Comparison of ENCODE assay signal across 8 mouse cellular contexts in genomic region chr12:85599478-85600152, GRCm38 (mm10). TPM values are rescaled to one million over a fixed set of nuclear protein-coding genes. Genes with fewer than 3 reads are reported as not detected.
DNase-seq lines count a peak whose midpoint lies in the region; ATAC-seq and TF ChIP-seq lines count a peak whose summit lies in the region.

No protein-coding gene starts in this region.

- H3K36me3 ChIP-seq in forebrain, embryonic 10.5 days (replicated peaks) = no peaks in the 10 kb centered on the region
- no peaks in the 10 kb centered on the region for H3K36me3 ChIP-seq in hindbrain, embryonic 10.5 days
- H3K36me3 ChIP-seq in liver, embryonic 13.5 days = no peaks in the 10 kb centered on the region
- no peaks in the 10 kb centered on the region for H3K36me3 ChIP-seq in neural tube, embryonic 11.5 days (ENCODE audit: control insufficient read depth, insufficient read depth, low read length)

- peaks cover 60% of the 10 kb centered on the region for H3K27me3 ChIP-seq in forebrain, embryonic 10.5 days (ENCODE audit: poor library complexity, severe bottlenecking)
- H3K27me3 ChIP-seq in hindbrain, embryonic 10.5 days (ENCODE audit: insufficient read depth, poor library complexity, severe bottlenecking) = peaks cover 52% of the 10 kb centered on the region
- peaks cover 82% of the 10 kb centered on the region for H3K27me3 ChIP-seq in liver, embryonic 13.5 days
- no peaks in the 10 kb centered on the region for H3K27me3 ChIP-seq in neural tube, embryonic 11.5 days (ENCODE audit: control insufficient read depth, insufficient read depth, low read length)

- WGBS in forebrain, embryonic 10.5 days = under 1% methylated on average over 45 of the region's 49 CpGs
- under 1% methylated on average over 49 of the region's 49 CpGs for WGBS in hindbrain, embryonic 10.5 days
- 2% methylated on average over 43 of the region's 49 CpGs for WGBS in liver, embryonic 13.5 days (ENCODE audit: insufficient replicate concordance)
- WGBS in neural tube, embryonic 11.5 days = under 1% methylated on average over 39 of the region's 49 CpGs

- H3K9me3 ChIP-seq in forebrain, embryonic 10.5 days = no peaks in the 10 kb centered on the region
- no peaks in the 10 kb centered on the region for H3K9me3 ChIP-seq in hindbrain, embryonic 10.5 days
- H3K9me3 ChIP-seq in liver, embryonic 13.5 days (replicated peaks) = no peaks in the 10 kb centered on the region
- H3K9me3 ChIP-seq in neural tube, embryonic 11.5 days (ENCODE audit: control insufficient read depth, low read length) = no peaks in the 10 kb centered on the region

- TF ChIP-seq CTCF in layer of hippocampus, adult 2 months (conservative IDR thresholded peaks at IDR 0.05) = no peak

- peak overlapping the region; percentile 99 for H3K27ac ChIP-seq in layer of hippocampus, adult 2 months
- H3K27ac ChIP-seq in forebrain, embryonic 10.5 days = peak overlapping the region; percentile 86
- peak overlapping the region; percentile 91 for H3K27ac ChIP-seq in hindbrain, embryonic 10.5 days
- H3K27ac ChIP-seq in liver, embryonic 13.5 days = 0 out of 2 replicates have a peak overlapping the region, but pooled peaks have one; percentile 34
- H3K27ac ChIP-seq in neural tube, embryonic 11.5 days (ENCODE audit: low read depth, low read length) = peak overlapping the region; percentile 87

- peak overlapping the region; percentile 65 for H3K9ac ChIP-seq in liver, embryonic 13.5 days
- H3K9ac ChIP-seq in neural tube, embryonic 11.5 days (ENCODE audit: low read length) = peak overlapping the region; percentile 91

- H3K4me1 ChIP-seq in forebrain, embryonic 10.5 days = peaks cover 26% of the 10 kb centered on the region
- H3K4me1 ChIP-seq in hindbrain, embryonic 10.5 days (replicated peaks) = peaks cover 48% of the 10 kb centered on the region
- peaks cover 33% of the 10 kb centered on the region for H3K4me1 ChIP-seq in liver, embryonic 13.5 days (replicated peaks)
- H3K4me1 ChIP-seq in neural tube, embryonic 11.5 days (ENCODE audit: control insufficient read depth, insufficient read depth, low read length) = peaks cover 13% of the 10 kb centered on the region

- peak in 1 of 2 experiments; percentile 54 for DNase-seq in layer of hippocampus, adult 2 months (ENCODE audit: low spot score in 2 of 2)
- DNase-seq in layer of hippocampus, adult 9-11 months = no peak
- peak; percentile 19 to 26 for DNase-seq in adrenal gland, postnatal 4 days (ENCODE audit: low spot score in 2 of 2)
- peak; percentile 43 for DNase-seq in forebrain, embryonic 10.5 days (ENCODE audit: extremely low spot score, low spot score)
- DNase-seq in hindbrain, embryonic 10.5 days (ENCODE audit: low spot score) = peak; percentile 61
- DNase-seq in liver, embryonic 13.5 days = no peak
- DNase-seq in neural tube, embryonic 11.5 days (ENCODE audit: low spot score) = peak; percentile 58
- DNase-seq in thymus, postnatal 0 days (ENCODE audit: low spot score) = peak; percentile 73

- H3K4me3 ChIP-seq in layer of hippocampus, adult 2 months = peak overlapping the region; percentile 96
- peak overlapping the region; percentile 80 for H3K4me3 ChIP-seq in forebrain, embryonic 10.5 days
- peak overlapping the region; percentile 84 for H3K4me3 ChIP-seq in hindbrain, embryonic 10.5 days
- peak overlapping the region; percentile 64 for H3K4me3 ChIP-seq in liver, embryonic 13.5 days (replicated peaks)
- peak overlapping the region; percentile 88 for H3K4me3 ChIP-seq in neural tube, embryonic 11.5 days (ENCODE audit: low read depth, low read length)

- peak; percentile 32; the same call in 1 of the 2 replicates for ATAC-seq in liver, embryonic 13.5 days (ENCODE audit: low read depth)
- ATAC-seq in neural tube, embryonic 11.5 days (ENCODE audit: insufficient read depth, low FRiP score, low TSS enrichment) = peak; percentile 58

- peak overlapping the region; percentile 71 for H3K4me2 ChIP-seq in liver, embryonic 13.5 days
- H3K4me2 ChIP-seq in neural tube, embryonic 11.5 days (ENCODE audit: low read depth) = peak overlapping the region; percentile 84

RNA-seq across cellular contexts. Expression of gene Jdp2, which starts 0.8 kb away (rescaled TPM):
- total RNA-seq in layer of hippocampus, adult 2 months (2021) = 10 to 100 TPM; 48.2 to 49.5 TPM
- total RNA-seq in adrenal gland, postnatal 4 days (2021) = 10 to 100 TPM; 22.6 to 23.0 TPM
- 0.12 and 0.15 TPM in 2 replicates for polyA plus RNA-seq in forebrain, embryonic 10.5 days (2016; fragmentation: Nextera tagmentation; extraction: Ambion mirVana)
- 0.25 TPM in 1 of 2 replicates, not detected in the other for polyA plus RNA-seq in hindbrain, embryonic 10.5 days (2016; fragmentation: Nextera tagmentation; extraction: Ambion mirVana)
- polyA plus RNA-seq in liver, embryonic 13.5 days (2015; fragmentation: Nextera tagmentation; extraction: Ambion mirVana) = 0.12 and 0.17 TPM in 2 replicates
- polyA plus RNA-seq in neural tube, embryonic 11.5 days (2014; fragmentation: Nextera tagmentation; extraction: Ambion mirVana) = 0.69 and 0.87 TPM in 2 replicates
- polyA plus RNA-seq in thymus, postnatal 0 days (2015; fragmentation: Nextera tagmentation; extraction: Ambion mirVana) = 0.34 and 0.57 TPM in 2 replicates

Comparison
In these comparisons a context has a peak if more than half of its experiments do, and no peak if none do; other contexts are left out.
1. DNase-seq: peak in adrenal gland, postnatal 4 days (2 of 2), forebrain, embryonic 10.5 days (single experiment), hindbrain, embryonic 10.5 days (single experiment), neural tube, embryonic 11.5 days (single experiment) and thymus, postnatal 0 days (single experiment); none in layer of hippocampus, adult 9-11 months (single experiment) and liver, embryonic 13.5 days (single experiment).
2. H3K27ac ChIP-seq: peak in every context shown above with its lines; median percentile 99 in layer of hippocampus, adult 2 months; 91 in hindbrain, embryonic 10.5 days; 87 in neural tube, embryonic 11.5 days; 86 in forebrain, embryonic 10.5 days; 34 in liver, embryonic 13.5 days.
3. Peak in every context shown above with its lines, with median percentiles within 50 percentile points of each other: H3K4me3 ChIP-seq.